Mouse (Mus musculus) MEL (cell line): ENCODE measurements around the gene Spen.

Experiments used
- CHD2 ChIP-seq: IDR thresholded peaks from 2 replicates; pipeline ENCODE4 v1.6.1; 2011; ENCODE audit warnings: low read length, improper control_type of control experiment
- CTCF ChIP-seq, 3 experiments: IDR thresholded peaks in 2 of 3; conservative IDR thresholded peaks in 1 of 3; 2 replicates each; pipeline ENCODE4 v1.5.1; 2011 to 2012; ENCODE audit warnings: low read length in 3 of 3, low read depth in 2 of 3, mild to moderate bottlenecking in 2 of 3, improper control_type of control experiment in 1 of 3, inconsistent platforms in 1 of 3, mixed read lengths in 1 of 3, moderate library complexity in 1 of 3; ENCODE audit not compliant: control insufficient read depth in 1 of 3, insufficient read depth in 1 of 3, poor library complexity in 1 of 3, severe bottlenecking in 1 of 3
- POLR2A ChIP-seq, 2 experiments: IDR thresholded peaks; 2 replicates each; pipeline ENCODE4 v1.6.1; 2011 to 2012; ENCODE audit warnings: low read length in 2 of 2, mild to moderate bottlenecking in 2 of 2, control low read depth in 1 of 2, improper control_type of control experiment in 1 of 2, low read depth in 1 of 2, moderate library complexity in 1 of 2; ENCODE audit not compliant: control insufficient read depth in 1 of 2, insufficient read depth in 1 of 2, poor library complexity in 1 of 2
- RCOR1 ChIP-seq: IDR thresholded peaks from 2 replicates; pipeline ENCODE4 v1.6.1; 2012; ENCODE audit warnings: low read depth, mild to moderate bottlenecking, inconsistent platforms, low read length, improper control_type of control experiment
- TAL1 ChIP-seq: IDR thresholded peaks from 2 replicates; pipeline ENCODE4 v1.6.1; 2012; ENCODE audit warnings: mild to moderate bottlenecking, inconsistent platforms, low read length, moderate library complexity, mixed read lengths
- USF1 ChIP-seq: IDR thresholded peaks from 2 replicates; pipeline ENCODE4 v1.6.1; 2014; ENCODE audit warnings: low read depth, mild to moderate bottlenecking, inconsistent platforms, low read length, improper control_type of control experiment, moderate library complexity
- ZMIZ1 ChIP-seq: IDR thresholded peaks from 2 replicates; pipeline ENCODE4 v1.6.1; 2012; ENCODE audit warnings: low read depth, mild to moderate bottlenecking, inconsistent platforms, low read length, improper control_type of control experiment, moderate library complexity

DNA sequence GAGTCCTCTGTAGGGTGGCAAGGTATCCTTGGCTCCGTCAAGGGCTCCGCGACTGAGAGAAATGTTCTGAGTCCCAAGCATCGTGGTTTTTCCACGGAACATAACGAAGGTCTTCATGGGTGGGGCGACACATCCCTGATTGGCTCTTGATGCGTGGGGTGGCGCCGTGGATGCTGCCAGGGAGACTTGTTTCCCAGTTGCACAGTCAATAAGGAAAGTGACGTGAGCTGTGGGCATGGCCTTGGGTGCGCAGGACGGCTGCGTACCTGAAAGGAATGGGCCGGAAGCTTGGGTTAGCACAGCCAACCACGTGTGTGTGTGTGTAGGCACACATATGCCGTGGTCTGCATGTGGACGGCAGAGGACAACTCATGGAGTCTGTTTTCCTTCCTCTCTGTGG lies 105.2 kb downstream of the Spen start:
- no peak for TF ChIP-seq CHD2
- no peak for TF ChIP-seq TAL1
- TF ChIP-seq USF1, result no peak
- no peak for TF ChIP-seq CTCF (IDR thresholded peaks at IDR 0.05 in 2 of 3, conservative IDR thresholded peaks at IDR 0.05 in 1 of 3; ENCODE audit: control insufficient read depth in 1 of 3, insufficient read depth in 1 of 3, low read depth in 2 of 3, low read length in 3 of 3, poor library complexity in 1 of 3, severe bottlenecking in 1 of 3)
- TF ChIP-seq POLR2A (IDR thresholded peaks at IDR 0.05; ENCODE audit: control insufficient read depth in 1 of 2, insufficient read depth in 1 of 2, low read depth in 1 of 2, low read length in 2 of 2, poor library complexity in 1 of 2), result no peak
- TF ChIP-seq ZMIZ1, result no peak
- TF ChIP-seq RCOR1, result no peak
